Mouse (Mus musculus): Measurements from ENCODE around the gene Ephb1.

DNA sequence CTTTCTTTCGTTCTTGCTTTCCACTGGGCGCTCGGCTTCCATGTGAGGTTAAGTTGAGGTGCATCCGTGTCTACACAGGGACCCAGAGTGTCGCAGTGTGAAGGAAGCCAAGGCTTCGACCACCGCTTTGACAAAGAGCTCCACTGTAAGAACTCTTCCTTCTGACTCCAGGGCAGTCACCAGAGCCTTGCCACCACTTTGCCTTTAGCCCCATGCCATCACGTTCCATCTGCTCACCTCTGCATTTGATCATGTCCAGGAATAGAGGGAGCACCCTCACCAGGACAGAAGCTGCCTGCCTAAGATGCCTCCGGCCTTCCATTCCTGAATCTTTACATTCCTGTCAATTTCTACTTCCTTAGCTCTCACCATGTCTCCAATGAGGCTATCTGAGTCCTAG, 11.4 kb downstream of the Ephb1 start:
- TF ChIP-seq CTCF (conservative IDR thresholded peaks at IDR 0.05; ENCODE audit: insufficient read depth, insufficient read length, low read depth, low read length) (no peak), POLR2A (IDR thresholded peaks at IDR 0.05; ENCODE audit: low read depth, low read length) (no peak)
